Mouse (Mus musculus) ES-Bruce4 (cell line): ENCODE measurements around the gene Fgfr2. TPM values are rescaled to one million over a fixed set of nuclear protein-coding genes. Genes with fewer than 3 reads are reported as not detected.

Experiments
- H3K27ac ChIP-seq: 2 replicates; pipeline ENCODE4 v1.5.1; 2012; ENCODE audit warnings: low read length, inconsistent platforms; ENCODE audit not compliant: insufficient read depth
- H3K27me3 ChIP-seq: 2 replicates; pipeline ENCODE4 v1.6.1; 2012; ENCODE audit warnings: mild to moderate bottlenecking, low read length, inconsistent platforms; ENCODE audit not compliant: control insufficient read depth, poor library complexity, insufficient read depth, severe bottlenecking
- H3K36me3 ChIP-seq: 2 replicates; pipeline ENCODE4 v1.6.1; 2012; ENCODE audit warnings: inconsistent platforms, mild to moderate bottlenecking, low read length, moderate library complexity; ENCODE audit not compliant: control insufficient read depth, poor library complexity, insufficient read depth, severe bottlenecking
- H3K4me1 ChIP-seq: one replicate; pipeline ENCODE4 v1.8.1; 2011; ENCODE audit warnings: low read length; ENCODE audit not compliant: control insufficient read depth, insufficient read depth
- H3K4me3 ChIP-seq: 2 replicates; pipeline ENCODE4 v1.5.1; 2011; ENCODE audit warnings: low read depth, mild to moderate bottlenecking, low read length
- H3K9ac ChIP-seq: 2 replicates; pipeline ENCODE4 v1.6.1; 2012; ENCODE audit warnings: low read depth, mild to moderate bottlenecking, inconsistent platforms; ENCODE audit not compliant: poor library complexity, severe bottlenecking
- H3K9me3 ChIP-seq: replicated peaks from 2 replicates; pipeline ENCODE4 v1.6.1; 2012; ENCODE audit warnings: mild to moderate bottlenecking, low read length, inconsistent platforms; ENCODE audit not compliant: control insufficient read depth, poor library complexity, insufficient read depth, severe bottlenecking
- CTCF ChIP-seq: IDR thresholded peaks from one replicate; pipeline ENCODE4 v1.8.1; 2011; ENCODE audit warnings: low read depth, low read length
- EP300 ChIP-seq: IDR thresholded peaks from 2 replicates; pipeline ENCODE4 v1.6.1; 2011; ENCODE audit warnings: low read depth, low read length; ENCODE audit not compliant: insufficient read depth
- POLR2A ChIP-seq: IDR thresholded peaks from one replicate; pipeline ENCODE4 v1.8.1; 2011; ENCODE audit warnings: low read length; ENCODE audit not compliant: insufficient read depth
- polyA plus RNA-seq: library from polyadenylated mRNA; stranded (reverse); fragments of >200 nt; gene quantifications from 2 replicates; pipeline ENCODE4 v1.2.4, GENCODE M21; 2011; ENCODE audit warnings: low read depth; ENCODE audit not compliant: missing spikeins, insufficient read depth, insufficient read length

The Fgfr2 gene
- polyA plus RNA-seq, 1 experiment, result 34.8 TPM

- Histone ChIP-seq H3K4me1 (no peaks in the 10 kb centered on the region), H3K36me3 (peaks cover 12% of the 10 kb centered on the region), H3K27ac (peak overlapping the region; percentile 92), H3K4me3 (peak overlapping the region; percentile 96), H3K9ac (peak overlapping the region; percentile 98), H3K9me3 (no peaks in the 10 kb centered on the region), H3K27me3 (no peaks in the 10 kb centered on the region)
- TF ChIP-seq POLR2A (no peak), CTCF (no peak), EP300 (no peak)
These were observed 1.3 kb downstream of the Fgfr2 start for GRCm38 (mm10) chr7:133121661-133122378.

DNA sequence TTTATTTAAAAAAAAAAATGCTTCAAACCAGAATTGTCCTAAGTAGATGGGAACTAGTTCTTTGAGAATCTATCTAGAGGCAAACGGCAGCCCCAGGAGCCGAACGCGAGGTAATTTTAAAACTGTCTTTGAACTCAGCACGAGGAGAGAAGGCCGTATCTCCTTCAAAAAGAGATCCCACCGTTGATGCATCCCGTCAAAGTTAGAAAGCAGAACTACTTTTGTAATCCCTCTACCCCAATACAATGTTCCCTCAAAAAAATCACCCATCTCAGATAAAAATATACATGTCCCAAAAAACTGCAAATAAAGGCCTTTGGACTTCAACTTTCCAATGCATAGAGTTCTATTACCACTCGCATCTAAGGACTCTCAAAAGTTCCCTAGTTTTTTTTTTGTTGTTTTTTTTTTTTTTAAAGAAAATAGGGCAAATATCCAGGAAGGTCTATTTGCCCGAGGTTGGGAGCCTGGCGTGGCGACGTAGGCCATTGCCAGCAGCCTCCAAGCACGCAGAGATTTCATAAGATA, 2.0 kb downstream of the Fgfr2 start:
- H3K4me1 ChIP-seq, result no peaks in the 10 kb centered on the region

DNA sequence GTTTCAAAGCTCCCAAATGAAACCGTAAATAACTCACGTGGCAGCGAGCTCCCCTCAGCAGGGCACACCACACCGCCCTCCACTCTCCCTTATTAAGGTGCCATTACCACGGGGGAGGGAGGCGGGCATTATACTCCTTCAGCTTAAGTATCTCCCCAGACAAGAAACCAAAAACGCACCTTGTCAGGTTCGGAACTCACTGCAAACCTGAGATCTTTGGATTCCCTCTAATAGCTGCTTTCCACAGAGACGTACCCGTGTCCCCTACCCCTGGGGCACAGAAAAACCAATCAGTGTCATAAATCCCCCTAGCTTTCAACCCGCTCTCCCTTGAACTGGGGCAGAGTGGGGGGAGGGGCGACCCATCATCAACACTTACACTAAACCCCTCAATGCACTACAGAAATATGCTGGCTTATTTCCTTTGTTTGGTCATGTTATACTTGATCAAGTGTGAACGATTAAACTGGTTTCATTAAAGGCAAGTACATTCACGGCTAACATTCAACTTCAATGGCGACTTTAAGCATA, 2.9 kb downstream of the Fgfr2 start:
- Histone ChIP-seq H3K27ac (peak overlapping the region; percentile 87), H3K4me1 (no peaks in the 10 kb centered on the region), H3K9me3 (no peaks in the 10 kb centered on the region), H3K36me3 (peaks cover 12% of the 10 kb centered on the region), H3K4me3 (peak overlapping the region; percentile 85), H3K27me3 (no peaks in the 10 kb centered on the region), H3K9ac (peak overlapping the region; percentile 98)
- no peak for TF ChIP-seq POLR2A
- 0 out of 2 replicates have a peak, but pooled peaks have one; percentile 18 for TF ChIP-seq EP300

More for the DNA sequence above, 2.0 kb downstream of the Fgfr2 start:
- no peaks in the 10 kb centered on the region for H3K9me3 ChIP-seq
- peak overlapping the region; percentile 83 for H3K27ac ChIP-seq
- no peak for TF ChIP-seq POLR2A
- TF ChIP-seq EP300, result no peak
- no peak for TF ChIP-seq CTCF
- H3K27me3 ChIP-seq, result no peaks in the 10 kb centered on the region
- H3K36me3 ChIP-seq, result peaks cover 12% of the 10 kb centered on the region
- H3K4me3 ChIP-seq, result peak overlapping the region; percentile 96
- H3K9ac ChIP-seq, result peak overlapping the region; percentile 98

- Histone ChIP-seq H3K9me3 (no peaks in the 10 kb centered on the region), H3K9ac (peak overlapping the region; percentile 98), H3K27me3 (no peaks in the 10 kb centered on the region), H3K36me3 (peaks cover 16% of the 10 kb centered on the region), H3K27ac (peak overlapping the region; percentile 98), H3K4me1 (no peaks in the 10 kb centered on the region), H3K4me3 (peak overlapping the region; percentile 17)
- no peak for TF ChIP-seq POLR2A
- TF ChIP-seq CTCF, result no peak
- 0 out of 2 replicates have a peak, but pooled peaks have one; percentile 10 for TF ChIP-seq EP300
These were observed 5.3 kb downstream of the Fgfr2 start for GRCm38 (mm10) chr7:133117815-133118214.

DNA sequence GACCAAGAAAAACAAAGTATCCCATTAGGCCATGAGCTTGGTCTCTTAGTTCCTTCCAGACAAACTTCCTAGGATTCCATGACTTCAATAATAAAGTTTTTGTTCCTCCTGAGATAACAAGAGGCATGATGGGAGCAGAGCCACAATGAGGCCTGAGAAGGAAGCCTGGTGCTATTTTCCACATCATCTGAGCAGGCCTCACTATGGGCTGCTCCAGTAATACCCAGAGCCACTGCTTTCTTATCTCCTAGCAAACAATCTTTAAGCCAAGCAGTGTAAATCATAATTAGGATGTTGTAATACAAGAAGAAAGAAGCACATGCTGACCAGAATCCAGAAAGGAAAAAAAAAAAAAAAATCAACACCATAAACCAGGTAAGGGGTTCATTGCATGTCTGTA, 6.6 kb downstream of the Fgfr2 start:
- H3K4me3 ChIP-seq, result peak overlapping the region; percentile 48
- H3K9ac ChIP-seq, result peak overlapping the region; percentile 98
- TF ChIP-seq EP300 (no peak), POLR2A (no peak), CTCF (no peak)

DNA sequence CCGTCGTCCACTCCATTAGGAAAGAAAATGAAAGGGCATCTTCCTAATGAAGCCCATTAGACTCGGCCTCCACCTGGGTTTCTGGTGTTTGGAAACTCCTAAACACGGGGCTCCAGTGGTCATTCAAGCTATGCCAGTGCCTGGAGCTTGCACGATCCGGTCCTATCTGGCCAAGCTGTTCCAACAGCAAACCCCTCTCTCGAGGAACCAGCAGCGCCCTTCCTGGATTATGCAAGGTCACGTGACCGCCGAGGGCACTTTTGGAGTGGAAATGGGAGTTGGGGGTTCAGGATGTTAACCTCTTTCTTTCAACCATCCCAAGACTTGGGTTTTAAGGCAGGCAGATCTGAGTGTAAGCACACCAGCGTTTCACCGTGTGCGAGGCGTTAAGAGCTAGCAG, 7.3 kb downstream of the Fgfr2 start:
- Histone ChIP-seq H3K27ac (peak overlapping the region; percentile 98), H3K36me3 (peaks cover 13% of the 10 kb centered on the region), H3K9me3 (no peaks in the 10 kb centered on the region), H3K4me1 (peaks cover 3% of the 10 kb centered on the region), H3K27me3 (no peaks in the 10 kb centered on the region), H3K9ac (peak overlapping the region; percentile 98), H3K4me3 (peak overlapping the region; percentile 61)
- peak; percentile 97 for TF ChIP-seq EP300
- no peak for TF ChIP-seq POLR2A
- no peak for TF ChIP-seq CTCF

More for the DNA sequence above, 6.6 kb downstream of the Fgfr2 start:
- Histone ChIP-seq H3K9me3 (no peaks in the 10 kb centered on the region), H3K27ac (peak overlapping the region; percentile 98), H3K4me1 (peaks cover 3% of the 10 kb centered on the region), H3K36me3 (peaks cover 13% of the 10 kb centered on the region), H3K27me3 (no peaks in the 10 kb centered on the region)
